Mouse (Mus musculus) left cerebral cortex, postnatal 14 days (tissue): Measurements from ENCODE around the gene Trdn. TPM values are rescaled to one million over a fixed set of nuclear protein-coding genes. Genes with fewer than 3 reads are reported as not detected.
A peak's percentile ranks its signal among the peaks of the same experiment; 100 is the strongest.

Source experiments
- DNase-seq, 2 experiments: peaks; one replicate each; pipeline ENCODE4 v3.0.0; 2021 to 2022; ENCODE audit warnings: low spot score in 2 of 2, mixed read lengths in 1 of 2
- intact Hi-C: fragments of 180-260 bp; cut with DNase I; formaldehyde crosslinking; loops from one replicate; pipeline ENCODE4 v1.15.1; 2025
- long read RNA-seq, 2 experiments: library from polyadenylated mRNA; stranded (forward); transcript quantifications; one replicate each; pipeline ENCODE4 v2.0.0; 2021
- total RNA-seq, 2 experiments: library from RNA; stranded (reverse); gene quantifications; 2 replicates each; pipeline ENCODE4 v1.2.3; 2021

Gene Trdn
- total RNA-seq: under 1 TPM; 0.33 to 0.36 TPM
- long read RNA-seq, experiment 1: 0 reads
- long read RNA-seq, experiment 2, partial matches to known transcripts: 0 of 1 reads
- long read RNA-seq, experiment 2, other reads (novel, unspliced or antisense): 1 of 1 reads

- intact Hi-C loops: no loop called here
- no peak for DNase-seq
Measured at GRCm38 (mm10) chr10:33080254-33080653, at the start of gene Trdn. TSS of gene Trdn (plus strand) at chr10:33080554.

- intact Hi-C loops: no loop called here
Measured at GRCm38 (mm10) chr10:33060771-33061170, 19.6 kb upstream of the Trdn start.

GRCm38 (mm10) chr10:33065566-33065965, 14.8 kb upstream of the Trdn start:
- DNase-seq: peak in 1 of 2 experiments; percentile 14
- intact Hi-C loops: no loop called here

More at GRCm38 (mm10) chr10:33060771-33061170, 19.6 kb upstream of the Trdn start:
- no peak for DNase-seq

- intact Hi-C loops: no loop called here
- no peak for DNase-seq
Measured at GRCm38 (mm10) chr10:33073126-33073525, 7.2 kb upstream of the Trdn start.

- intact Hi-C loops: no loop called here
- DNase-seq: no peak
Measured at GRCm38 (mm10) chr10:33082151-33082844, 1.9 kb downstream of the Trdn start.

- no peak for DNase-seq
- intact Hi-C loops: no loop called here
Measured at GRCm38 (mm10) chr10:33082961-33083626, 2.7 kb downstream of the Trdn start.

GRCm38 (mm10) chr10:33083627-33084158, 3.3 kb downstream of the Trdn start:
- intact Hi-C loops: no loop called here
- DNase-seq: no peak

GRCm38 (mm10) chr10:33088403-33088802, 8.0 kb downstream of the Trdn start:
- DNase-seq: no peak
- intact Hi-C loops: no loop called here

GRCm38 (mm10) chr10:33092400-33092799, 12.0 kb downstream of the Trdn start:
- no peak for DNase-seq
- intact Hi-C loops: no loop called here

GRCm38 (mm10) chr10:33107942-33108341, 27.6 kb downstream of the Trdn start:
- intact Hi-C loops: no loop called here
- DNase-seq: no peak

GRCm38 (mm10) chr10:33123028-33123427, 42.7 kb downstream of the Trdn start:
- DNase-seq: no peak
- intact Hi-C loops: no loop called here

- intact Hi-C loops: no loop called here
- peak in 1 of 2 experiments; percentile 1 for DNase-seq
Measured at GRCm38 (mm10) chr10:33144911-33145310, 64.6 kb downstream of the Trdn start.

- intact Hi-C loops: no loop called here
- DNase-seq: no peak
Measured at GRCm38 (mm10) chr10:33179731-33180631, 99.6 kb downstream of the Trdn start.

GRCm38 (mm10) chr10:33189031-33189430, 108.7 kb downstream of the Trdn start:
- intact Hi-C loops: no loop called here
- no peak for DNase-seq

- intact Hi-C loops: no loop called here
- DNase-seq: no peak
Measured at GRCm38 (mm10) chr10:33195919-33196318, 115.6 kb downstream of the Trdn start.

GRCm38 (mm10) chr10:33198257-33198656, 117.9 kb downstream of the Trdn start:
- intact Hi-C loops: no loop called here

GRCm38 (mm10) chr10:33210411-33210810, 130.1 kb downstream of the Trdn start:
- intact Hi-C loops: no loop called here
- no peak for DNase-seq

More at GRCm38 (mm10) chr10:33198257-33198656, 117.9 kb downstream of the Trdn start:
- DNase-seq: no peak

- intact Hi-C loops: no loop called here
- DNase-seq: no peak
Measured at GRCm38 (mm10) chr10:33253911-33254310, 173.6 kb downstream of the Trdn start.

- no peak for DNase-seq
- intact Hi-C loops: no loop called here
Measured at GRCm38 (mm10) chr10:33256202-33256601, 175.8 kb downstream of the Trdn start.
